Mouse (Mus musculus) midbrain, embryonic 11.5 days (tissue): ENCODE data around the gene Nrtn. TPM values are rescaled to one million over a fixed set of nuclear protein-coding genes. Genes with fewer than 3 reads are reported as not detected.
A peak's percentile ranks its signal among the peaks of the same experiment; 100 is the strongest.

ENCODE experiments used
- ATAC-seq: fragments of 200-750 bp; cut with Nextera tagmentation; 2 replicates; pipeline ENCODE4 v1.8.0; 2017; ENCODE audit warnings: moderate TSS enrichment, moderate library complexity; ENCODE audit not compliant: low FRiP score
- DNase-seq: peaks from one replicate; pipeline ENCODE4 v3.0.0; 2015; ENCODE audit warnings: low spot score; ENCODE audit errors: missing footprints
- H3K27ac ChIP-seq: fragments of 300-500 bp; sonication (generic); 2 replicates; pipeline ENCODE4 v1.5.1; 2014; ENCODE audit warnings: low read depth, low read length
- H3K27me3 ChIP-seq: fragments of 300-500 bp; sonication (generic); 2 replicates; pipeline ENCODE4 v1.6.1; 2014; ENCODE audit warnings: mild to moderate bottlenecking, low read length, moderate library complexity, mixed read lengths; ENCODE audit not compliant: control insufficient read depth, insufficient read depth
- H3K36me3 ChIP-seq: fragments of 300-500 bp; sonication (generic); 2 replicates; pipeline ENCODE4 v1.6.1; 2014; ENCODE audit warnings: mild to moderate bottlenecking, low read length, moderate library complexity, mixed read lengths; ENCODE audit not compliant: control insufficient read depth, insufficient read depth
- H3K4me1 ChIP-seq: fragments of 300-500 bp; sonication (generic); 2 replicates; pipeline ENCODE4 v1.6.1; 2014; ENCODE audit warnings: low read length; ENCODE audit not compliant: control insufficient read depth, insufficient read depth
- H3K4me2 ChIP-seq: fragments of 300-500 bp; sonication (generic); 2 replicates; pipeline ENCODE4 v1.6.1; 2014; ENCODE audit warnings: mild to moderate bottlenecking, moderate library complexity
- H3K4me3 ChIP-seq: fragments of 300-500 bp; sonication (generic); 2 replicates; pipeline ENCODE4 v1.5.1; 2014; ENCODE audit warnings: low read depth, low read length
- H3K9ac ChIP-seq: fragments of 300-500 bp; sonication (generic); 2 replicates; pipeline ENCODE4 v1.6.1; 2014; ENCODE audit warnings: low read length
- H3K9me3 ChIP-seq: fragments of 300-500 bp; sonication (generic); 2 replicates; pipeline ENCODE4 v1.6.1; 2016; ENCODE audit warnings: low read length; ENCODE audit not compliant: control insufficient read depth
- WGBS: fragments of 180-500 bp; shearing (Covaris S2); extraction: QIAGEN DNeasy Blood & Tissue Kit; methylation state at CpG from one replicate; pipeline ENCODE4 v1.1.7; 2014; 5-methylcytosine and 5-hydroxymethylcytosine counted together
- polyA plus RNA-seq: library from polyadenylated mRNA; unstranded; fragments of >200 nt; fragmentation: Nextera tagmentation; extraction: Ambion mirVana; gene quantifications from 2 replicates; pipeline ENCODE4 v1.2.1, GENCODE M21; 2014

The Nrtn gene
- polyA plus RNA-seq, 1 experiment from 2014 or later: 9.1 TPM

GRCm38 (mm10) chr17:56729151-56729550 is 28.2 kb downstream of the Nrtn start:
- H3K4me3 ChIP-seq: no peak overlapping the region
- 66% methylated on average over 6 of the region's 6 CpGs for WGBS
- H3K9ac ChIP-seq: no peak overlapping the region
- H3K4me1 ChIP-seq: no peaks in the 10 kb centered on the region; the same call in 1 of the 2 replicates
- DNase-seq: no peak
- no peak overlapping the region for H3K4me2 ChIP-seq
- no peak overlapping the region for H3K27ac ChIP-seq
- H3K9me3 ChIP-seq: no peaks in the 10 kb centered on the region
- ATAC-seq: no peak
- no peaks in the 10 kb centered on the region for H3K27me3 ChIP-seq
- H3K36me3 ChIP-seq: no peaks in the 10 kb centered on the region

GRCm38 (mm10) chr17:56728117-56728516 is 29.2 kb downstream of the Nrtn start:
- DNase-seq (no peak), ATAC-seq (no peak)
- Histone ChIP-seq H3K4me1 (no peaks in the 10 kb centered on the region; the same call in 1 of the 2 replicates), H3K4me2 (no peak overlapping the region), H3K36me3 (peaks cover 2% of the 10 kb centered on the region), H3K27me3 (no peaks in the 10 kb centered on the region), H3K27ac (no peak overlapping the region), H3K4me3 (no peak overlapping the region), H3K9ac (no peak overlapping the region), H3K9me3 (no peaks in the 10 kb centered on the region)
- 35% methylated on average over 12 of the region's 12 CpGs for WGBS

- Histone ChIP-seq H3K9me3 (no peaks in the 10 kb centered on the region), H3K27me3 (no peaks in the 10 kb centered on the region), H3K9ac (no peak overlapping the region), H3K4me3 (no peak overlapping the region), H3K27ac (no peak overlapping the region), H3K4me1 (no peaks in the 10 kb centered on the region; the same call in 1 of the 2 replicates), H3K4me2 (no peak overlapping the region), H3K36me3 (peaks cover 4% of the 10 kb centered on the region)
- DNase-seq (no peak), ATAC-seq (no peak)
- WGBS: 12% methylated on average over 12 of the region's 12 CpGs
Observed at GRCm38 (mm10) chr17:56727659-56728058, 29.7 kb downstream of the Nrtn start.

- H3K4me1 ChIP-seq: no peaks in the 10 kb centered on the region; the same call in 1 of the 2 replicates
- H3K9me3 ChIP-seq: no peaks in the 10 kb centered on the region
- no peak overlapping the region for H3K9ac ChIP-seq
- H3K36me3 ChIP-seq: peaks cover 9% of the 10 kb centered on the region
- DNase-seq (peak; percentile 75), ATAC-seq (0 out of 2 replicates have a peak, but pooled peaks have one; percentile 6)
- H3K4me2 ChIP-seq: no peak overlapping the region
- WGBS: 15% methylated on average over 7 of the region's 7 CpGs
- H3K27ac ChIP-seq: no peak overlapping the region
- no peak overlapping the region for H3K4me3 ChIP-seq
- H3K27me3 ChIP-seq: no peaks in the 10 kb centered on the region
Observed at GRCm38 (mm10) chr17:56727029-56727649, 30.2 kb downstream of the Nrtn start.

- no peaks in the 10 kb centered on the region; the same call in 1 of the 2 replicates for H3K4me1 ChIP-seq
Observed at GRCm38 (mm10) chr17:56723419-56724161, 33.7 kb downstream of the Nrtn start.

GRCm38 (mm10) chr17:56722441-56722840 is 34.9 kb downstream of the Nrtn start:
- ATAC-seq (no peak), DNase-seq (no peak)
- Histone ChIP-seq H3K4me2 (no peak overlapping the region), H3K9me3 (no peaks in the 10 kb centered on the region), H3K27ac (no peak overlapping the region), H3K4me3 (no peak overlapping the region), H3K4me1 (no peaks in the 10 kb centered on the region; the same call in 1 of the 2 replicates), H3K36me3 (peaks cover 10% of the 10 kb centered on the region), H3K9ac (no peak overlapping the region), H3K27me3 (no peaks in the 10 kb centered on the region)
- WGBS: 92% methylated on average over 5 of the region's 5 CpGs

More at GRCm38 (mm10) chr17:56723419-56724161, 33.7 kb downstream of the Nrtn start:
- ATAC-seq (no peak), DNase-seq (peak; percentile 19)
- Histone ChIP-seq H3K36me3 (peaks cover 10% of the 10 kb centered on the region), H3K27ac (no peak overlapping the region), H3K4me2 (no peak overlapping the region), H3K27me3 (no peaks in the 10 kb centered on the region), H3K4me3 (no peak overlapping the region), H3K9ac (no peak overlapping the region), H3K9me3 (no peaks in the 10 kb centered on the region)
- WGBS: 87% methylated on average over 11 of the region's 11 CpGs

GRCm38 (mm10) chr17:56717363-56718058 is 39.8 kb downstream of the Nrtn start, which contains the start of the genes Ndufa11 and Vmac:
TSS of gene Ndufa11 (plus strand) at chr17:56717767.
TSS of gene Vmac (minus strand) at chr17:56718022.
- Histone ChIP-seq H3K27ac (peak within 1 kb of the TSS; percentile 37), H3K4me2 (peak within 1 kb of the TSS; percentile 91), H3K36me3 (peaks cover 7% of the 10 kb centered on the region), H3K9ac (peak within 1 kb of the TSS; percentile 79), H3K27me3 (no peaks in the 10 kb centered on the region), H3K4me1 (peaks cover 5% of the 10 kb centered on the region; the same call in 1 of the 2 replicates), H3K9me3 (no peaks in the 10 kb centered on the region), H3K4me3 (peak within 1 kb of the TSS; percentile 77)
- under 1% methylated on average over 59 of the region's 59 CpGs for WGBS
- peak; percentile 69 for ATAC-seq
- peak; percentile 100 for DNase-seq

- peak overlapping the region; percentile 91 for H3K4me2 ChIP-seq
- ATAC-seq: peak; percentile 93
- under 1% methylated on average over 53 of the region's 55 CpGs for WGBS
- peak overlapping the region; percentile 79 for H3K9ac ChIP-seq
- peak; percentile 100 for DNase-seq
- no peaks in the 10 kb centered on the region for H3K9me3 ChIP-seq
- H3K27me3 ChIP-seq: no peaks in the 10 kb centered on the region
- H3K27ac ChIP-seq: peak overlapping the region; percentile 37
- H3K36me3 ChIP-seq: peaks cover 3% of the 10 kb centered on the region
- peaks cover 5% of the 10 kb centered on the region; the same call in 1 of the 2 replicates for H3K4me1 ChIP-seq
- peak overlapping the region; percentile 77 for H3K4me3 ChIP-seq
Observed at GRCm38 (mm10) chr17:56716655-56717362, 40.5 kb downstream of the Nrtn start.
